Mouse (Mus musculus) natural killer cell, adult 2 months (primary cell): ENCODE measurements around the gene Grid2.

Source experiments
- DNase-seq, 2 experiments: peaks; one replicate each; pipeline ENCODE4 v3.0.0; 2022; ENCODE audit warnings: low spot score in 2 of 2

The Grid2 gene

GRCm38 (mm10) chr6:63609570-63609969 is 353.9 kb downstream of the Grid2 start:
- no peak for DNase-seq

GRCm38 (mm10) chr6:63635970-63636369 is 380.3 kb downstream of the Grid2 start:
- DNase-seq: no peak

- no peak for DNase-seq
Observed at GRCm38 (mm10) chr6:63659423-63659822, 403.7 kb downstream of the Grid2 start.

GRCm38 (mm10) chr6:63685689-63686088 is 430.0 kb downstream of the Grid2 start:
- DNase-seq: no peak

- no peak for DNase-seq
Observed at GRCm38 (mm10) chr6:63701684-63702083, 446.0 kb downstream of the Grid2 start.

- no peak for DNase-seq
Observed at GRCm38 (mm10) chr6:63733740-63734139, 478.1 kb downstream of the Grid2 start.

- DNase-seq: no peak
Observed at GRCm38 (mm10) chr6:63762535-63762934, 506.9 kb downstream of the Grid2 start.

GRCm38 (mm10) chr6:63794679-63795078 is 539.0 kb downstream of the Grid2 start:
- no peak for DNase-seq

- DNase-seq: no peak
Observed at GRCm38 (mm10) chr6:63820236-63820635, 564.6 kb downstream of the Grid2 start.

- DNase-seq: no peak
Observed at GRCm38 (mm10) chr6:63862628-63863027, 607.0 kb downstream of the Grid2 start.

GRCm38 (mm10) chr6:63877088-63877764 is 621.5 kb downstream of the Grid2 start:
- no peak for DNase-seq

GRCm38 (mm10) chr6:63877765-63878345 is 622.2 kb downstream of the Grid2 start:
- no peak for DNase-seq

- no peak for DNase-seq
Observed at GRCm38 (mm10) chr6:63894714-63895113, 639.0 kb downstream of the Grid2 start.

- no peak for DNase-seq
Observed at GRCm38 (mm10) chr6:63898171-63898570, 642.5 kb downstream of the Grid2 start.

GRCm38 (mm10) chr6:63917035-63917570 is 661.4 kb downstream of the Grid2 start:
- no peak for DNase-seq

- DNase-seq: no peak
Observed at GRCm38 (mm10) chr6:63921951-63922350, 666.3 kb downstream of the Grid2 start.

- no peak for DNase-seq
Observed at GRCm38 (mm10) chr6:63931201-63931600, 675.5 kb downstream of the Grid2 start.

- no peak for DNase-seq
Observed at GRCm38 (mm10) chr6:63946721-63947120, 691.0 kb downstream of the Grid2 start.

GRCm38 (mm10) chr6:63963789-63964188 is 708.1 kb downstream of the Grid2 start:
- no peak for DNase-seq

GRCm38 (mm10) chr6:63964269-63964668 is 708.6 kb downstream of the Grid2 start:
- DNase-seq: no peak

GRCm38 (mm10) chr6:63964735-63965134 is 709.1 kb downstream of the Grid2 start:
- no peak for DNase-seq

- DNase-seq: no peak
Observed at GRCm38 (mm10) chr6:64046084-64046483, 790.4 kb downstream of the Grid2 start.

- no peak for DNase-seq
Observed at GRCm38 (mm10) chr6:64046732-64047131, 791.1 kb downstream of the Grid2 start.
